Mouse (Mus musculus): ENCODE measurements around the gene Cd200r1.

GRCm38 (mm10) chr16:44794416-44794815 is 28.9 kb downstream of the Cd200r1 start:
- TF ChIP-seq CTCF (IDR thresholded peaks at IDR 0.05) (no peak), EP300 (IDR thresholded peaks at IDR 0.05; ENCODE audit: insufficient read depth, low read depth, low read length) (no peak)

All from heart, adult 2 months (tissue).